Mouse (Mus musculus): ENCODE results near the gene Mapkapk5. TPM values are rescaled to one million over a fixed set of nuclear protein-coding genes. Genes with fewer than 3 reads are reported as not detected.

Gene Mapkapk5
- polyA plus RNA-seq, 1 experiment from 2014 or later = 59.8 TPM

- no peak overlapping the region for H3K4me3 ChIP-seq (ENCODE audit: low read depth, low read length)
- peaks cover 7% of the 10 kb centered on the region for H3K36me3 ChIP-seq (ENCODE audit: control insufficient read depth, insufficient read depth, low read length)
- 81% methylated on average over 1 of the region's 1 CpGs for WGBS
These were observed 25.1 kb upstream of the Mapkapk5 start for GRCm38 (mm10) chr5:121570787-121571186.

DNA sequence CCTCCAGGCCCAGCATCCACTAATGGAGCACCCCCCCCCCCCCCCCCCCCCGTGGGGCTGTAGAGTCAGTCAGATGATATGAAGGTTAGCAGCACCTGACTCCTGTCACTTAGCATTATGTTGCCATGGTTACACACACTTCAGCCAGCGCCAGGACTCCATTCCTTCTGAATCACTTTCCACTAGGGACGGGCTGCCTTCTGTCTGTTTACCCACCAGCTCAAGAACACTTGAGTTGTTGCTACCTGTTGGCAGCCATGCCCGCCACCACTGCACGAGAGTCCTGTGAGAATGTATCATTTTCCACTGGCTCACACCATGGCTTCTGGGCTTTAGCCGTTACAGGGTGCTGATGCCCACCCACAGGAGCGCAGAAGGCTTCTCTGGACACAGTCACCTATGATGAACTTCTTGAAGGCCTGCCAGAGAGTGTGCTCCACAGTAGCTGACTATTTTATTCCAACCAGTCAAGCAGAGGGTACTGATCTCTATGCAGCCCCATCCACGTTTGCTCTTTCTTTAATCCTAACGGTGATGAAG is 24.2 kb upstream of the Mapkapk5 start:
- H3K9ac ChIP-seq (ENCODE audit: low read depth, low read length) = no peak overlapping the region
- no peak overlapping the region for H3K4me2 ChIP-seq
- no peaks in the 10 kb centered on the region for H3K4me1 ChIP-seq (replicated peaks; ENCODE audit: control insufficient read depth, insufficient read depth, low read length)
- no peaks in the 10 kb centered on the region for H3K9me3 ChIP-seq (ENCODE audit: control insufficient read depth, low read length)
- H3K27me3 ChIP-seq (replicated peaks; ENCODE audit: control insufficient read depth, insufficient read depth, low read length) = no peaks in the 10 kb centered on the region
- DNase-seq (ENCODE audit: low spot score) (no peak), ATAC-seq (replicated peaks; ENCODE audit: low FRiP score) (no peak)
- no peak overlapping the region for H3K4me3 ChIP-seq (ENCODE audit: low read depth, low read length)
- no peak overlapping the region for H3K27ac ChIP-seq (ENCODE audit: low read depth, low read length)
- 85% methylated on average over 8 of the region's 9 CpGs for WGBS
- peaks cover 7% of the 10 kb centered on the region for H3K36me3 ChIP-seq (ENCODE audit: control insufficient read depth, insufficient read depth, low read length)

More at GRCm38 (mm10) chr5:121570787-121571186, 25.1 kb upstream of the Mapkapk5 start:
- H3K27ac ChIP-seq (ENCODE audit: low read depth, low read length) = no peak overlapping the region
- H3K4me2 ChIP-seq = no peak overlapping the region
- ATAC-seq (replicated peaks; ENCODE audit: low FRiP score) = no peak
- H3K4me1 ChIP-seq (replicated peaks; ENCODE audit: control insufficient read depth, insufficient read depth, low read length) = no peaks in the 10 kb centered on the region
- no peak for DNase-seq (ENCODE audit: low spot score)
- no peak overlapping the region for H3K9ac ChIP-seq (ENCODE audit: low read depth, low read length)
- no peaks in the 10 kb centered on the region for H3K9me3 ChIP-seq (ENCODE audit: control insufficient read depth, low read length)
- H3K27me3 ChIP-seq (replicated peaks; ENCODE audit: control insufficient read depth, insufficient read depth, low read length) = no peaks in the 10 kb centered on the region

DNA sequence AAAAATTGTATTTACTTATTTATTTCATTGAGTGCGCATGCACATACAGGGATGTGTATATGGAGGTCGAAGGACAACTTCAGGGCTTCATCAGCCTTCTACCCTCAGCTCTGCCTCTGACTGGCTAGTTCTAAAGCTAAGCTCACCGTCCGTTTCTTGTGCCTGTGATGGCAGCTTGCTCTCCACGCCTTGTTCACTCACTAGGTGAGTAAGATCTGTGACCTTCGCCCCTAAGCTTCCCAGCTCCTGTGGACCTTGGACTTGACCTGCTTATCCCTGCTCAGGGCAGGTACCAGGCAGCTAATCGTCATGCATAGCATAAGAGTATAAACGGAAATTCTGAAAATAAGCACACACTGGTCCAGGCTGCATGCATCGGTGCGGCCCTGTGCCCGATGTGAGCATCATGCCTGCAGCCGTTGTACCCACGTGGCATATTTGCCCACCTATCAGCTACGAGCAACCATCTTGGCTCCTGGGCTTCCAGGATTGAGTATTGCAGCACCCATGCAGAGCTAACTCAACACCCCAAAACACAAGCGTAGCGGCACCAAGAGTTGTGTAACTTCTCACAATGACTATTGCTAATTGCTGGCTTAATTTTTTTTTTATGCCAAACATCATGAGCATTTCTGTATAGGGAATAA is 20.5 kb upstream of the Mapkapk5 start:
- DNase-seq (ENCODE audit: low spot score) (no peak), ATAC-seq (replicated peaks; ENCODE audit: low FRiP score) (no peak)
- Histone ChIP-seq H3K36me3 (ENCODE audit: control insufficient read depth, insufficient read depth, low read length) (no peaks in the 10 kb centered on the region), H3K27ac (ENCODE audit: low read depth, low read length) (no peak overlapping the region), H3K27me3 (replicated peaks; ENCODE audit: control insufficient read depth, insufficient read depth, low read length) (no peaks in the 10 kb centered on the region), H3K4me3 (ENCODE audit: low read depth, low read length) (no peak overlapping the region), H3K4me2 (no peak overlapping the region), H3K9ac (ENCODE audit: low read depth, low read length) (no peak overlapping the region), H3K4me1 (replicated peaks; ENCODE audit: control insufficient read depth, insufficient read depth, low read length) (peaks cover 5% of the 10 kb centered on the region; the same call in 1 of the 2 replicates), H3K9me3 (ENCODE audit: control insufficient read depth, low read length) (no peaks in the 10 kb centered on the region)
- 85% methylated on average over 16 of the region's 16 CpGs for WGBS

DNA sequence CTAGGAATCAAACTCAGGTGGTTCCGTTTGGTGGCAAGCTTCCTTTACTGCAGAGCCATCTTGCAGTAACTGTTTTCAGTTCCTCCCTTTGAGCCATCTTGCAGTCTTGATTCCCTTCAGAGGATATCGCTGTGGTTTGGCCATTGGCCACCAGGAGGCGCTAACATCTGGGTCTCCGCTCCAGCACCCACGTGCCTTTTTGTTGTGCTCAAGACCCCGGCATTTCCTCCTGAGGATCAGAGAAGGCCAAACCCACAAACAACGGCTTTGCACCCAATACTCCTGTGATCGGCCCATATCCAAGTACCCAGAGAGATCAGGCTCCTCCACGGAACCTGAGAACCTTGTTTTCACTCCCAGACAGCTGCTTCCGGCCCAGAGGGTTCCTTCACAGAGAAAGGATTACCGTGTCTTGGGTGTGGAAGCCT is 18.8 kb upstream of the Mapkapk5 start:
- Histone ChIP-seq H3K4me3 (ENCODE audit: low read depth, low read length) (peak overlapping the region; percentile 31), H3K9me3 (ENCODE audit: control insufficient read depth, low read length) (no peaks in the 10 kb centered on the region), H3K4me1 (replicated peaks; ENCODE audit: control insufficient read depth, insufficient read depth, low read length) (peaks cover 5% of the 10 kb centered on the region; the same call in 1 of the 2 replicates), H3K4me2 (peak overlapping the region; percentile 63), H3K27me3 (replicated peaks; ENCODE audit: control insufficient read depth, insufficient read depth, low read length) (no peaks in the 10 kb centered on the region), H3K27ac (ENCODE audit: low read depth, low read length) (no peak overlapping the region), H3K36me3 (ENCODE audit: control insufficient read depth, insufficient read depth, low read length) (no peaks in the 10 kb centered on the region), H3K9ac (ENCODE audit: low read depth, low read length) (peak overlapping the region; percentile 52)
- ATAC-seq (replicated peaks; ENCODE audit: low FRiP score) (peak; percentile 57; the same call in 1 of the 2 replicates), DNase-seq (ENCODE audit: low spot score) (peak; percentile 83)
- WGBS = 11% methylated on average over 11 of the region's 11 CpGs

- no peak overlapping the region for H3K9ac ChIP-seq (ENCODE audit: low read depth, low read length)
- no peaks in the 10 kb centered on the region for H3K27me3 ChIP-seq (replicated peaks; ENCODE audit: control insufficient read depth, insufficient read depth, low read length)
- H3K9me3 ChIP-seq (ENCODE audit: control insufficient read depth, low read length) = no peaks in the 10 kb centered on the region
- H3K36me3 ChIP-seq (ENCODE audit: control insufficient read depth, insufficient read depth, low read length) = no peaks in the 10 kb centered on the region
- H3K27ac ChIP-seq (ENCODE audit: low read depth, low read length) = no peak overlapping the region
- DNase-seq (ENCODE audit: low spot score) (no peak), ATAC-seq (replicated peaks; ENCODE audit: low FRiP score) (no peak)
- no peak overlapping the region for H3K4me2 ChIP-seq
- H3K4me1 ChIP-seq (replicated peaks; ENCODE audit: control insufficient read depth, insufficient read depth, low read length) = peaks cover 5% of the 10 kb centered on the region; the same call in 1 of the 2 replicates
- no peak overlapping the region for H3K4me3 ChIP-seq (ENCODE audit: low read depth, low read length)
- WGBS = 81% methylated on average over 3 of the region's 3 CpGs
These were observed 16.7 kb upstream of the Mapkapk5 start for GRCm38 (mm10) chr5:121562436-121562835.

- H3K36me3 ChIP-seq (ENCODE audit: control insufficient read depth, insufficient read depth, low read length) = no peaks in the 10 kb centered on the region
- H3K9me3 ChIP-seq (ENCODE audit: control insufficient read depth, low read length) = no peaks in the 10 kb centered on the region; the same call in 1 of the 2 replicates
- 83% methylated on average over 7 of the region's 7 CpGs for WGBS
- H3K4me2 ChIP-seq = no peak overlapping the region
- H3K27me3 ChIP-seq (replicated peaks; ENCODE audit: control insufficient read depth, insufficient read depth, low read length) = no peaks in the 10 kb centered on the region
- no peak overlapping the region for H3K9ac ChIP-seq (ENCODE audit: low read depth, low read length)
- no peak for ATAC-seq (replicated peaks; ENCODE audit: low FRiP score)
- H3K27ac ChIP-seq (ENCODE audit: low read depth, low read length) = no peak overlapping the region
- no peak overlapping the region for H3K4me3 ChIP-seq (ENCODE audit: low read depth, low read length)
- DNase-seq (ENCODE audit: low spot score) = no peak
- peaks cover 9% of the 10 kb centered on the region for H3K4me1 ChIP-seq (replicated peaks; ENCODE audit: control insufficient read depth, insufficient read depth, low read length)
These were observed 3.5 kb upstream of the Mapkapk5 start for GRCm38 (mm10) chr5:121549196-121549595.

- Histone ChIP-seq H3K27me3 (replicated peaks; ENCODE audit: control insufficient read depth, insufficient read depth, low read length) (no peaks in the 10 kb centered on the region), H3K4me1 (replicated peaks; ENCODE audit: control insufficient read depth, insufficient read depth, low read length) (peaks cover 16% of the 10 kb centered on the region), H3K4me3 (ENCODE audit: low read depth, low read length) (peak overlapping the region; percentile 80; the same call in 1 of the 2 replicates), H3K9me3 (ENCODE audit: control insufficient read depth, low read length) (no peaks in the 10 kb centered on the region; the same call in 1 of the 2 replicates), H3K9ac (ENCODE audit: low read depth, low read length) (no peak overlapping the region; the same call in 1 of the 2 replicates), H3K4me2 (peak overlapping the region; percentile 72), H3K36me3 (ENCODE audit: control insufficient read depth, insufficient read depth, low read length) (no peaks in the 10 kb centered on the region), H3K27ac (ENCODE audit: low read depth, low read length) (peak overlapping the region; percentile 85)
- 74% methylated on average over 3 of the region's 3 CpGs for WGBS
- 0 out of 2 replicates have a peak, but pooled peaks have one; percentile 42 for ATAC-seq (replicated peaks; ENCODE audit: low FRiP score)
- DNase-seq (ENCODE audit: low spot score) = no peak
These were observed 1.4 kb upstream of the Mapkapk5 start for GRCm38 (mm10) chr5:121547084-121547483.

DNA sequence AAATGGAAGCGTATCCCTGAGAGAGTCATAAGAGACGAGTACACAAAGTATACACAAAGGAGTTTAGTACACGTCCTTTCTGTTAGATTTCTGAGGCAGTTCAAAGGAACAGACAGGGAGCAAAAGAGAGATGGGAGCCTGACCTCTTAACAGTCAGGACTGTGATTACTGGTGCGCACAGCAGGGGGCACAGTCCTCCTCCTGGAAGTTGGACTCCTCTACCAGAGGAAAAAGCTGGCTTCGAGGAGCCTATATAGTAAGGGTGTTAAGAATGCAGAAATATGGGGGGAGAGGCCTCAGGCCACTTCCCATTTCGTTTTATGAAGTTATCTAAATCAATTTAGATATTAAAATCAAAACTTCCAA is 808 bp upstream of the Mapkapk5 start:
- H3K4me1 ChIP-seq (replicated peaks; ENCODE audit: control insufficient read depth, insufficient read depth, low read length) = peaks cover 16% of the 10 kb centered on the region
- peak overlapping the region; percentile 85 for H3K27ac ChIP-seq (ENCODE audit: low read depth, low read length)
- no peaks in the 10 kb centered on the region for H3K36me3 ChIP-seq (ENCODE audit: control insufficient read depth, insufficient read depth, low read length)
- peak overlapping the region; percentile 85 for H3K9ac ChIP-seq (ENCODE audit: low read depth, low read length)
- ATAC-seq (replicated peaks; ENCODE audit: low FRiP score) (peak; percentile 56; the same call in 1 of the 2 replicates), DNase-seq (ENCODE audit: low spot score) (no peak)
- WGBS = 28% methylated on average over 6 of the region's 6 CpGs
- no peaks in the 10 kb centered on the region; the same call in 1 of the 2 replicates for H3K9me3 ChIP-seq (ENCODE audit: control insufficient read depth, low read length)
- H3K27me3 ChIP-seq (replicated peaks; ENCODE audit: control insufficient read depth, insufficient read depth, low read length) = no peaks in the 10 kb centered on the region
- H3K4me2 ChIP-seq = peak overlapping the region; percentile 72
- peak overlapping the region; percentile 80 for H3K4me3 ChIP-seq (ENCODE audit: low read depth, low read length)
